Mouse (Mus musculus): ENCODE measurements around the gene Med9. TPM values are rescaled to one million over a fixed set of nuclear protein-coding genes. Genes with fewer than 3 reads are reported as not detected.

The Med9 gene
- polyA plus RNA-seq, 1 experiment from 2014 or later, result 39.8 TPM

DNA sequence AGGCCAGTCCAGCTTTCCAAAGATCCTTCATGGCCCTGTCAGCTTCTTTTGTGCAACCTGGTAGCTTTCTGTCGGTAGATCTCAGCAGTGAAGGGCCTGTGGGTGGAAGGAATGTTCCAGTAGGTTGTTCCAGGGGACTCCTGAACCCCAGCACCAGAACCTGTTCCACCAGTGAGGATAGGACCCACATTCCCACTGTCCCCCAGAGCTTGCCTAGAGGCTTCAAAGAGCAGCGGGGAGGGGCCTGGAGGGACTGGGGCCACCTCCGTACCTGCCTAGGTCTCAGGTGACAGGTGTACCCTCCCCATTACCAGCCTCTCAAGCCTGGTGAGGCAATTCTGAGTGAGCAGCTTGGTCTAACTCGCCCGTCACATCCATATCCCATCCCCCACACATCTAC is 22.8 kb downstream of the Med9 start:
- Histone ChIP-seq H3K36me3 (no peaks in the 10 kb centered on the region), H3K4me1 (no peaks in the 10 kb centered on the region), H3K9me3 (no peaks in the 10 kb centered on the region), H3K4me2 (replicated peaks) (no peak overlapping the region), H3K27me3 (no peaks in the 10 kb centered on the region), H3K9ac (replicated peaks) (no peak overlapping the region), H3K4me3 (no peak overlapping the region), H3K27ac (replicated peaks) (no peak overlapping the region)
- no peak for ATAC-seq (replicated peaks)
- WGBS, result 73% methylated on average over 5 of the region's 5 CpGs

DNA sequence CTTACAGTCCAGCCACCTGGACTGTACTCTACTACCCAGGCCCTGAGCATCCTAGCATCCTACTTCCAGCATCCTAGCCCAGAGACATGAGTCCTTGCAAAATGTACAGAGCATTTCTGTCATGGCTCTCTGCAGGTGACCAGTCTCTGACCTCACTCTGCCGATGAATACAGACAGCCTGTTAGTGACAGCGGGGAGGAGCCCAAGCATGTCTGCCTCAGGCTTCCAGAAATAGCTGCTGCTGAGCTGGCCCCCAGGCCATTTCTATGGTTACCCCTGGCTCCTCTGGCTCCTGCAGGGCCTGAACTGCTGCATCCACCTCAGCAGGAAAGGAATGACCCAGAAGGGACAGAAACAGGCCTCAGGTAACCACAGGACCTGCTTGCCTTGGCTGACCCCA is 23.7 kb downstream of the Med9 start:
- Histone ChIP-seq H3K4me3 (no peak overlapping the region), H3K27ac (replicated peaks) (no peak overlapping the region), H3K27me3 (no peaks in the 10 kb centered on the region), H3K4me2 (replicated peaks) (no peak overlapping the region), H3K36me3 (no peaks in the 10 kb centered on the region), H3K4me1 (no peaks in the 10 kb centered on the region), H3K9me3 (no peaks in the 10 kb centered on the region), H3K9ac (replicated peaks) (no peak overlapping the region)
- WGBS, result 48% methylated on average over 2 of the region's 2 CpGs
- no peak for ATAC-seq (replicated peaks)

DNA sequence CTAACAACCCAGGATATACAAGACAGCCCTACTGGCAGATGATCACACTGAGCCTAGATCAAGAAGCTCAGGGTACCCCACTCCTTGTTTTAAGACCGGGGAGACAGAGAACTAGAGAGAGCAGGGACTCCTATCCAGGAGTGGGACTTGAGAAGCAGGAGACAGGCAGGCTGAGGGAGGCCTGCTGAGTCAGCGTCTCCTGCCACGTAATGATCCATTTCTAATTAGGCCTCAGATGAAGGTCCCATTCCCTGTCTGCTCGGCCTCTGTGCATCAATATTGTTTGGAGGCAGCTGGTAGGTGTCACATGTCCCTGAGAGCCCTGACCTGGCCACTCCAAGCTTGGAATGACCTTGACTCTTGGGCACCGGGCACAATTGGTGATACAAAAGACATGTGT is 25.4 kb downstream of the Med9 start:
- no peak for ATAC-seq (replicated peaks)
- Histone ChIP-seq H3K9me3 (no peaks in the 10 kb centered on the region), H3K27ac (replicated peaks) (no peak overlapping the region), H3K4me3 (no peak overlapping the region), H3K36me3 (no peaks in the 10 kb centered on the region), H3K4me1 (no peaks in the 10 kb centered on the region), H3K27me3 (no peaks in the 10 kb centered on the region), H3K9ac (replicated peaks) (no peak overlapping the region), H3K4me2 (replicated peaks) (no peak overlapping the region)
- 75% methylated on average over 5 of the region's 5 CpGs for WGBS

DNA sequence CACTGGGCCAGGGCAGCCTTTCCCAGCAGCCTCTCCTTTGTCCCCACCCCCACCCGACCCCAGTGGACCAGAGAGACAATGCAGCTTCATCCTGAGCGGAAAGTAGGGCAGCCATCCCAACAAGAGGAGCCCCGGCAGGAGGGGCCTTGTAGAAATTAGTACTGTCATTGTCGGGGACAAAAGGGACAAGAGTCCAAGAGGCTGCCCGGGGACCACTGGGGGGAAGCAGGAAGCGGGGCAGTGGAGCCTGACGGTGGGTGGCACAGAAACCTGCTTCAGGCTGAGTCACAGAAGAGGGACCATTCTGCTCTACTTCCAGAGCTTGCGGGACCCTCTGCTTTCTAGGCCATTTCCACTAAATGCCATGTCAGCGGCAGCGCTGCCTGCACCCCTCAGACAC is 27.2 kb downstream of the Med9 start:
- Histone ChIP-seq H3K9ac (replicated peaks) (no peak overlapping the region), H3K27ac (replicated peaks) (no peak overlapping the region), H3K4me2 (replicated peaks) (no peak overlapping the region), H3K4me1 (no peaks in the 10 kb centered on the region), H3K27me3 (no peaks in the 10 kb centered on the region), H3K9me3 (no peaks in the 10 kb centered on the region), H3K4me3 (no peak overlapping the region), H3K36me3 (no peaks in the 10 kb centered on the region)
- no peak for ATAC-seq (replicated peaks)
- WGBS, result 17% methylated on average over 10 of the region's 10 CpGs

DNA sequence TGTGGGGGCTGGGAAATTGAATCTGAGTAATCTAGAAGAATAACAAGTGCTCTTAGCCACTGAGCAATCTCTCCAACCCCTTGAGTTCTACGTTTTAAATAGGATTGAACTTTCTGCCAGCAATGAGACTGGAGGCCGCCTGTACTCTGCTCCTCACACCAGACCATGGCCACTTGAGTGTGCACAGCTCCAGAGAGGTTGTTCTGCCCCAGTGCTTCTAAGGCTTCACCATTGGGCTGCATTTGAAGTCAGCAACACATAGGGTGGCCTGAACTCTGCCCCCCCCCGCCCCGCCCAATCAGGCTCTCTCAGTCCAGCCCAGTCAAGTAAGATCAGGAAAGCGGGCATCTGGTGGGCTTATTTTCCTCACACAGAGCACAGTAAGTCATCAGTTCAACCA is 29.8 kb downstream of the Med9 start:
- no peak overlapping the region for H3K4me3 ChIP-seq
- no peaks in the 10 kb centered on the region for H3K4me1 ChIP-seq
- no peaks in the 10 kb centered on the region for H3K36me3 ChIP-seq
- H3K9ac ChIP-seq (replicated peaks), result no peak overlapping the region
- WGBS, result 80% methylated on average over 5 of the region's 5 CpGs
- H3K9me3 ChIP-seq, result no peaks in the 10 kb centered on the region
- no peaks in the 10 kb centered on the region for H3K27me3 ChIP-seq
- no peak for ATAC-seq (replicated peaks)
- no peak overlapping the region for H3K27ac ChIP-seq (replicated peaks)
- H3K4me2 ChIP-seq (replicated peaks), result no peak overlapping the region

DNA sequence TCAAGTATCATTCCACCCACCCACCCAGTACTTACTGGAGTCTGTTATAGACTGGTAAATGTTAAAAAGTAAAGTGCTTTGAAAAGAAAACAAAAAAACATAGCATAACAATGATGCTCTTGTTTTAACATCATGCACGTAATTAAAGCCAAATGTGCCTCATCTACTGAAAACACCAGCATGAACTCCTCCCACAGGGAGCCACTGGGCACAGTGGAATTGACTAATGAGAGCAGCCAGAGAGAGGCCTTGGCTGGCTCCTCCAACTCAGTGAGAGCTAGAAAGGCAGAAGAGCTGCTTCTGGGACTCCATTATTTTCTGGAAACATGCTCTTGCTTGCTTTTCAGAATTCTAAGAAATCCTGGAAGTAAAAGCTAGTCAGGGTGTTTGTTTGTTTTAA is 41.4 kb downstream of the Med9 start:
- H3K27me3 ChIP-seq, result no peaks in the 10 kb centered on the region
- H3K4me2 ChIP-seq (replicated peaks), result no peak overlapping the region
- H3K9me3 ChIP-seq, result no peaks in the 10 kb centered on the region
- ATAC-seq (replicated peaks), result no peak
- H3K27ac ChIP-seq (replicated peaks), result no peak overlapping the region
- no peaks in the 10 kb centered on the region for H3K36me3 ChIP-seq
- H3K4me3 ChIP-seq, result no peak overlapping the region
- H3K9ac ChIP-seq (replicated peaks), result no peak overlapping the region
- WGBS, result 65% methylated on average over 1 of the region's 1 CpGs
- H3K4me1 ChIP-seq, result no peaks in the 10 kb centered on the region

DNA sequence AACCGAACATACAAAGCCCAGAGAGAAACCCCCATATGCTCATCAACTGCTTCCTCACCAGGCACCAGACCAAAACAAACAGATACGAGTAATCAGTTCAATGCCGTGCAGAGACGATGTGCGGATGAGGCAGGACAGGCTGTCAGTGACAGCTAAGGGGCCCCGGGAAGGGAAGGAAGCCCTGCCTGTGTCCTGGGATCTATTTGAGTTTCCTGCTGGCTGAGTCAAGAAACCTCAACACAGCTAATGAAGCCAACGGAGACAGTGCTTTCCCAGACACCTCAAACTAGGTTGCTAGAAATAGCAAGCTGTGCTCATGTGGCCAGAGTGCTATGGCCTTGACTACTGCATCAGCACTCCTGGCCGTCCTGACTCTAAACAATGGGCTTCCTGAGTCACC is 43.4 kb downstream of the Med9 start:
- no peak overlapping the region for H3K4me2 ChIP-seq (replicated peaks)
- no peak overlapping the region for H3K9ac ChIP-seq (replicated peaks)
- no peak for ATAC-seq (replicated peaks)
- H3K4me1 ChIP-seq, result no peaks in the 10 kb centered on the region
- H3K36me3 ChIP-seq, result no peaks in the 10 kb centered on the region
- H3K27me3 ChIP-seq, result no peaks in the 10 kb centered on the region
- H3K27ac ChIP-seq (replicated peaks), result no peak overlapping the region
- no peaks in the 10 kb centered on the region for H3K9me3 ChIP-seq
- H3K4me3 ChIP-seq, result no peak overlapping the region
- 88% methylated on average over 8 of the region's 8 CpGs for WGBS

DNA sequence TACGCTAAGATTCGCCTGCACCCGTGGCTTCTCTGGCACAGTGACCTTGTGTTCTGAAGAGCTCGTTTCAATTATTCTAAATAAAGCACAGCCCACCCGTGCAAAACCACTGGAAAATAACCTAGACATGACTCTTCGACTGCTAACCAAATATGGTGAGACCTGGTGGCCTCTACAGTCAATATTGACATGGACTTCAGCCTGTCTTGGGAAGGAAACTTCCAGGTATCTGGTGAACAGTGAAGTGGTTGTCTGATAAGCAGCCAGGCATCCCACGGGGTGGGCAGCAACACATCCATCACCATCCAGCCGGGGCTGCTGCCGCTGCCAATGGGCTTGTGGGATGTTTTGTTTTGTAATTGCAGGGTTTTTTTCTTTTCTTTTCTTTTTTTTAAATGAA is 46.3 kb downstream of the Med9 start:
- Histone ChIP-seq H3K4me1 (no peaks in the 10 kb centered on the region), H3K4me2 (replicated peaks) (no peak overlapping the region), H3K27me3 (no peaks in the 10 kb centered on the region), H3K9me3 (no peaks in the 10 kb centered on the region), H3K9ac (replicated peaks) (no peak overlapping the region), H3K4me3 (no peak overlapping the region), H3K27ac (replicated peaks) (no peak overlapping the region), H3K36me3 (no peaks in the 10 kb centered on the region)
- no peak for ATAC-seq (replicated peaks)
- 83% methylated on average over 9 of the region's 9 CpGs for WGBS

DNA sequence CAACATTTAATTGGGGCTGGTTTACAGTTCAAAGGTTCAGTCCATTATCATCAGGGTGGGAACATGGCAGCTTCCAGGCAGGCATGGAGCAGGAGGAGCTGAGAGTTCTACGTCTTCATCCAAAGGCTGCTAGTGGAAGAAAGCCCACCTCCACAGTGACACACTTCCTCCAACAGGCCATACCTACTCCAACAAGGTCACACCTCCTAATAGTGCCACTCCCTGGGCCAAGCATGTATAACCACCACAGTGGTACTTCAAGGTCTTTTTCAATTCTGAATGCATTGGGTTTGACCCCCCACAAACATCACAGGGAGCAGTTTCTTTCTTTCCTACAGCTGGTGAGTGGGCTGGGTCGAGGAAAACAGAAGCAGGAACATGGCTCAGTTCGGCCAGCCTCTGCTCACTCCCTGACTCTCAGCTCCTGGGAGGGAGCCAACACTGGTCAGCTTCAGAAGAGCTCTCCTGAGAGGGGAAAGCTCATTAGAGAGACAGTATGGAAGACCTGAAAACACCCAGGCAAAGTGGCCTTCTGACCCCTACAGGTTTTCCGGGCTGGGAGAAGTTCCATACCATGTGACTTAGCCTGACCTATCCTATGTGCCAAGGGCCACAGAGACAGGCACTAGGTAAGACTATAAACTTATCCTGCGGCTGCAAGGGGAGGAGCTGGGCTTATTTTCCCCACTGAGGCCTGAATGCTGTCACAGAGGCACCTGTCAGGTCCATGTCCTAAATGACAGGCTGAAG is 53.4 kb downstream of the Med9 start:
- H3K9me3 ChIP-seq, result no peaks in the 10 kb centered on the region
- H3K27ac ChIP-seq (replicated peaks), result no peak overlapping the region
- H3K27me3 ChIP-seq, result no peaks in the 10 kb centered on the region
- no peak overlapping the region for H3K9ac ChIP-seq (replicated peaks)
- H3K4me2 ChIP-seq (replicated peaks), result no peak overlapping the region
- no peaks in the 10 kb centered on the region for H3K4me1 ChIP-seq
- 78% methylated on average over 5 of the region's 5 CpGs for WGBS
- ATAC-seq (replicated peaks), result no peak
- no peaks in the 10 kb centered on the region for H3K36me3 ChIP-seq
- H3K4me3 ChIP-seq, result no peak overlapping the region

DNA sequence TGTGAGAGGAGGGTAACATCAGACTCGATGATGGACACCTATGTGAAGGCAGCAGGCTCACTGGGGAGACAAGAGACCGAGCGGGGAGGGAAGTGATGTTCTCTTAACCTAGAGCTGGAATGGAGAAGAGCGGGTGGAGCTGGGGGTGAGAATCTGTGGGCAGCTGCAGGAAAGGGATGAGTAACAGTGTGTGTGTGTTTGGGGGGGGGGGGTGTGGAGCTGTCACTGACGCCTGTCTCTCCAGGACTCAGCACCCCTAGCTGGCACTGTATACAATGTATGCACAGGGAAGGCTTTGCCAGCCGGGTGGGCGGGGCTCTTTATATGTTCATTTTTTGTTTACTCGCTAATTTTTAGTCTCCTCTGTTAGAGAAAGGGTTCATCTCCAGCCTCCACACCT is 55.8 kb downstream of the Med9 start:
- H3K36me3 ChIP-seq, result no peaks in the 10 kb centered on the region
- H3K27ac ChIP-seq (replicated peaks), result no peak overlapping the region
- no peak overlapping the region for H3K9ac ChIP-seq (replicated peaks)
- H3K4me1 ChIP-seq, result 0 out of 2 replicates have a peak, but pooled peaks cover under 1% of the 10 kb centered on the region
- WGBS, result 84% methylated on average over 8 of the region's 8 CpGs
- no peak overlapping the region for H3K4me3 ChIP-seq
- no peaks in the 10 kb centered on the region for H3K9me3 ChIP-seq
- ATAC-seq (replicated peaks), result no peak
- no peak overlapping the region for H3K4me2 ChIP-seq (replicated peaks)
- no peaks in the 10 kb centered on the region for H3K27me3 ChIP-seq

DNA sequence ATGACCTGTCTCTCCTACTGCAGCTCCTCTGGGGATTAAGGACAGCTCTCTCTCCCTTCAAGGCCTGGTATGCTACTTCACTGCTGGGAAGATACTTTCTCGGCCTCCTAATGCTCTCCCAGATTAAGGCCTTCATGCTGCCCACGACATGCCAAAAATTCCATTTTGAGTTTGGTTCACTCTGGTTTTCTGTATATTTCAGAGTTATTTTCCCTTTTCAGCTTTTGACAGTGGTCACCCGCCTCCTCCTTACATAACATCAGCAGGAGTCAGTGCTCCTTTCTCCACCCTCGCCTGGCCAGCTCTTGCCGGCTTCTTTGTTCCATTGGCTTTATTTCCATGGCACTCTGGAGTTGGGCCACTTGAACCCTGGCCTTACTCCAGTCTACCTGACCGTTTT is 56.7 kb downstream of the Med9 start:
- Histone ChIP-seq H3K36me3 (no peaks in the 10 kb centered on the region), H3K4me1 (peaks cover 9% of the 10 kb centered on the region), H3K4me2 (replicated peaks) (no peak overlapping the region), H3K27me3 (no peaks in the 10 kb centered on the region), H3K9me3 (no peaks in the 10 kb centered on the region), H3K4me3 (no peak overlapping the region), H3K9ac (replicated peaks) (no peak overlapping the region), H3K27ac (replicated peaks) (no peak overlapping the region)
- ATAC-seq (replicated peaks), result no peak
- 64% methylated on average over 6 of the region's 6 CpGs for WGBS

DNA sequence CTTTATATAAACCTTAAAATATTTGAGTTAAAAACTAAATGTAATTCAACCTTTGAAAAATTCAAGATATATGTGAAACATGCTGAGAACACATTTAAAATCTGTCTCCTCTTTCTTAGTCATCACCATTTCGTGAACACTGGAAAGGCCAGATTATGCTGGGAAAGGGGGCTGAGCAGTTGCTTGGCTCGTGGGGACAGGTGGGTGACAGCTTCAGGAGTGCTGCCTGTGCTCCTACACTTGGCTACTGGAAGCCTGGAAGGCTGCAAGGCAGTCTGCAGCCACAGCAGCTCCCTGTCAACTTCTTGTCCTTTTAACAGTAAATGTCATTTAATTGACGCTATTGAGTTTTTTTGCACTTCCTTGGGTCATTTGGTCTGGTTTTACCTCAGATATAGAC is 57.9 kb downstream of the Med9 start:
- no peaks in the 10 kb centered on the region for H3K9me3 ChIP-seq
- 79% methylated on average over 3 of the region's 3 CpGs for WGBS
- no peaks in the 10 kb centered on the region for H3K27me3 ChIP-seq
- H3K27ac ChIP-seq (replicated peaks), result no peak overlapping the region
- no peak for ATAC-seq (replicated peaks)
- H3K4me1 ChIP-seq, result peaks cover 17% of the 10 kb centered on the region
- no peak overlapping the region for H3K4me2 ChIP-seq (replicated peaks)
- no peak overlapping the region for H3K9ac ChIP-seq (replicated peaks)
- H3K36me3 ChIP-seq, result no peaks in the 10 kb centered on the region
- H3K4me3 ChIP-seq, result no peak overlapping the region

DNA sequence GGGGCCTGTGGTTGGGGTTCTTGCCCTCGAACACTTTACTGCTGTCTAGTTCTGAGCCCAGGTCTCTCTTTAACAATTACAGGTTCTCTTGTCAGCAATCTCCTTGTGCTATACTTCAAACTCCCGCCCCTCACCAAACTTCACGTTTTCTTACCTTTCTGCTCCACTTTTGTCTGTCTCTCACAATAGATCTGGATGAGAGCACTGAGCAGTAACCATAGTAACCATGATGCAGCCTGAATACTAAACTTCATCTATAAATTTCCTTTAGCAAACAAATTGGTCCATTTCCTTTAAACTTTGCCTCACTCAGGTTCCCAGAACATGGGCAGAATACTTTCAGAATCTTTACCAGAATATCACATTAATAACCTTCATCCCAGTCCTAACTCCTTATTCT is 61.4 kb downstream of the Med9 start:
- no peak for ATAC-seq (replicated peaks)
- Histone ChIP-seq H3K9ac (replicated peaks) (no peak overlapping the region), H3K27ac (replicated peaks) (0 out of 2 replicates have a peak overlapping the region, but pooled peaks have one; percentile 19)

More for the DNA sequence above, 61.4 kb downstream of the Med9 start:
- Histone ChIP-seq H3K36me3 (no peaks in the 10 kb centered on the region), H3K4me3 (no peak overlapping the region), H3K27me3 (no peaks in the 10 kb centered on the region), H3K9me3 (no peaks in the 10 kb centered on the region), H3K4me2 (replicated peaks) (no peak overlapping the region), H3K4me1 (peaks cover 17% of the 10 kb centered on the region)
- WGBS, result 35% methylated on average over 3 of the region's 3 CpGs

Measured in forebrain, embryonic 15.5 days (tissue).